19 mouse cellular contexts compared by ENCODE assay signal in genomic region chr2:71180566-71181217, GRCm38 (mm10). TPM values are rescaled to one million over a fixed set of nuclear protein-coding genes. Genes with fewer than 3 reads are reported as not detected.
DNase-seq lines count a peak whose midpoint lies in the region; ATAC-seq and TF ChIP-seq lines count a peak whose summit lies in the region.
"Had no signal": no experiment of that assay in that cellular context is flagged by ENCODE, and none has a peak within 500 bp of the region (broad histone marks: within the 10 kb centered on the region; RNA-seq: fewer than 3 reads in every experiment).

No protein-coding gene starts in this region.

- no peaks in the 10 kb centered on the region for H3K36me3 ChIP-seq in kidney, postnatal 0 days (ENCODE audit: insufficient read depth, low read length)
- no peaks in the 10 kb centered on the region for H3K36me3 ChIP-seq in kidney, adult 2 months (ENCODE audit: control insufficient read depth, insufficient read depth, low read length)
- H3K36me3 ChIP-seq in ES-E14 (ENCODE audit: control insufficient read depth, insufficient read depth, low read length, poor library complexity, severe bottlenecking): no peaks in the 10 kb centered on the region
- H3K36me3 ChIP-seq in embryonic facial prominence, embryonic 12.5 days: no peaks in the 10 kb centered on the region
- H3K36me3 ChIP-seq in limb, embryonic 15.5 days: no peaks in the 10 kb centered on the region
- no peaks in the 10 kb centered on the region for H3K36me3 ChIP-seq in neural tube, embryonic 15.5 days
- H3K36me3 ChIP-seq: hindbrain, embryonic 10.5 days; midbrain, embryonic 10.5 days had no signal

- no peak for TF ChIP-seq POLR2A in kidney, adult 2 months (IDR thresholded peaks at IDR 0.05; ENCODE audit: low read depth, low read length)

- H3K4me3 ChIP-seq in kidney, postnatal 0 days (replicated peaks; ENCODE audit: low read depth, low read length): no peak overlapping the region
- no peak overlapping the region for H3K4me3 ChIP-seq in kidney, adult 2 months (ENCODE audit: insufficient read depth, low read depth, low read length)
- peak overlapping the region in 1 of 2 experiments; percentile 1; a peak in 1 of 4 replicates for H3K4me3 ChIP-seq in ES-E14 (ENCODE audit: insufficient read depth in 1 of 2, low read depth in 1 of 2, low read length in 2 of 2, poor library complexity in 1 of 2, severe bottlenecking in 1 of 2)
- H3K4me3 ChIP-seq in embryonic facial prominence, embryonic 12.5 days: no peak overlapping the region
- no peak overlapping the region for H3K4me3 ChIP-seq in limb, embryonic 15.5 days
- no peak overlapping the region for H3K4me3 ChIP-seq in neural tube, embryonic 15.5 days (replicated peaks)
- H3K4me3 ChIP-seq: gastrocnemius, adult 2 months; hindbrain, embryonic 10.5 days; left cerebral cortex, adult 2 months; midbrain, embryonic 10.5 days had no signal

- no peak for TF ChIP-seq CTCF in kidney, postnatal 0 days (IDR thresholded peaks at IDR 0.05; ENCODE audit: low read depth)
- TF ChIP-seq CTCF in kidney, adult 2 months (conservative IDR thresholded peaks at IDR 0.05; ENCODE audit: insufficient read depth, insufficient read length, low read depth, low read length): no peak

- in situ Hi-C loops in ES-E14 (cut with MboI; ENCODE audit: low sequenced_read_pairs in 2 of 2, unreplicated experiment in 2 of 2): no loop called here

- H3K4me1 ChIP-seq in kidney, postnatal 0 days (replicated peaks; ENCODE audit: insufficient read depth, low read length): no peaks in the 10 kb centered on the region
- H3K4me1 ChIP-seq in kidney, adult 2 months (ENCODE audit: control insufficient read depth, insufficient read depth, low read length): no peaks in the 10 kb centered on the region
- peaks cover 0 to 11% of the 10 kb centered on the region in 2 experiments; a peak in 2 of 4 replicates for H3K4me1 ChIP-seq in ES-E14 (ENCODE audit: control insufficient read depth in 2 of 2, insufficient read depth in 2 of 2, low read length in 2 of 2, poor library complexity in 1 of 2)
- peaks cover 8% of the 10 kb centered on the region; the same call in 1 of the 2 replicates for H3K4me1 ChIP-seq in embryonic facial prominence, embryonic 12.5 days
- 0 out of 2 replicates have a peak, but pooled peaks cover 4% of the 10 kb centered on the region for H3K4me1 ChIP-seq in limb, embryonic 15.5 days
- no peaks in the 10 kb centered on the region for H3K4me1 ChIP-seq in neural tube, embryonic 15.5 days
- H3K4me1 ChIP-seq: hindbrain, embryonic 10.5 days; midbrain, embryonic 10.5 days had no signal

- H3K27me3 ChIP-seq in kidney, postnatal 0 days (ENCODE audit: insufficient read depth, low read length): no peaks in the 10 kb centered on the region
- H3K27me3 ChIP-seq in kidney, adult 2 months (replicated peaks; ENCODE audit: control insufficient read depth, insufficient read depth, low read length): no peaks in the 10 kb centered on the region
- H3K27me3 ChIP-seq in embryonic facial prominence, embryonic 12.5 days: no peaks in the 10 kb centered on the region
- H3K27me3 ChIP-seq in limb, embryonic 15.5 days: no peaks in the 10 kb centered on the region
- H3K27me3 ChIP-seq in neural tube, embryonic 15.5 days (replicated peaks): no peaks in the 10 kb centered on the region

- peak; percentile 18 for DNase-seq in kidney, postnatal 0 days (ENCODE audit: low spot score)
- DNase-seq in kidney, adult 2 months: no peak
- peak; percentile 48 for DNase-seq in ES-E14 (ENCODE audit: low read depth, low spot score)
- DNase-seq in thymus, postnatal 25 days: no peak
- DNase-seq: adrenal gland, postnatal 14 days; cerebellum, adult 18-20 months; gastrocnemius, adult 2 months; heart, adult 18-20 months; kidney, postnatal 10 days; lung, adult 2 months; lung, postnatal 4 days; thymus, adult 18-20 months had no signal

- no peak overlapping the region for H3K9ac ChIP-seq in kidney, postnatal 0 days (ENCODE audit: low read depth, low read length)
- no peak overlapping the region for H3K9ac ChIP-seq in ES-E14 (ENCODE audit: insufficient read depth, low read depth, low read length, poor library complexity, severe bottlenecking)
- no peak overlapping the region for H3K9ac ChIP-seq in embryonic facial prominence, embryonic 12.5 days
- no peak overlapping the region for H3K9ac ChIP-seq in limb, embryonic 15.5 days
- no peak overlapping the region for H3K9ac ChIP-seq in neural tube, embryonic 15.5 days (replicated peaks)

- H3K9me3 ChIP-seq in kidney, postnatal 0 days (replicated peaks; ENCODE audit: low read length): no peaks in the 10 kb centered on the region
- no peaks in the 10 kb centered on the region for H3K9me3 ChIP-seq in ES-E14 (ENCODE audit: control insufficient read depth, insufficient read depth, low read depth, low read length)
- H3K9me3 ChIP-seq in embryonic facial prominence, embryonic 12.5 days: no peaks in the 10 kb centered on the region
- no peaks in the 10 kb centered on the region for H3K9me3 ChIP-seq in limb, embryonic 15.5 days
- no peaks in the 10 kb centered on the region for H3K9me3 ChIP-seq in neural tube, embryonic 15.5 days (replicated peaks)
- H3K9me3 ChIP-seq: hindbrain, embryonic 10.5 days; midbrain, embryonic 10.5 days had no signal

- WGBS in kidney, postnatal 0 days: 39% methylated on average over 8 of the region's 8 CpGs
- 45% methylated on average over 8 of the region's 8 CpGs for WGBS in kidney, adult 2 months
- 40% methylated on average over 8 of the region's 8 CpGs for WGBS in embryonic facial prominence, embryonic 12.5 days
- 27% methylated on average over 8 of the region's 8 CpGs for WGBS in limb, embryonic 15.5 days
- WGBS in neural tube, embryonic 15.5 days: 71% methylated on average over 8 of the region's 8 CpGs

- no peak for ATAC-seq in kidney, postnatal 0 days (replicated peaks; ENCODE audit: low FRiP score, low read depth)
- ATAC-seq in embryonic facial prominence, embryonic 12.5 days (ENCODE audit: insufficient number of reproducible peaks, insufficient read depth, low FRiP score, low TSS enrichment): peak; percentile 47; the same call in 1 of the 2 replicates
- no peak for ATAC-seq in limb, embryonic 15.5 days (ENCODE audit: insufficient number of reproducible peaks, low FRiP score, low TSS enrichment, low read depth)
- no peak for ATAC-seq in neural tube, embryonic 15.5 days (ENCODE audit: low FRiP score)
- ATAC-seq: forebrain, embryonic 16.5 days had no signal

- no peak overlapping the region for H3K27ac ChIP-seq in kidney, postnatal 0 days
- no peak overlapping the region for H3K27ac ChIP-seq in kidney, adult 2 months (ENCODE audit: insufficient read depth, low read depth, low read length)
- H3K27ac ChIP-seq in ES-E14 (ENCODE audit: insufficient read depth, low read depth, low read length, poor library complexity, severe bottlenecking): no peak overlapping the region
- 0 out of 2 replicates have a peak overlapping the region, but pooled peaks have one; percentile 36 for H3K27ac ChIP-seq in embryonic facial prominence, embryonic 12.5 days
- H3K27ac ChIP-seq in limb, embryonic 15.5 days: no peak overlapping the region
- no peak overlapping the region for H3K27ac ChIP-seq in neural tube, embryonic 15.5 days (replicated peaks)
- H3K27ac ChIP-seq: gastrocnemius, adult 2 months; hindbrain, embryonic 10.5 days; left cerebral cortex, adult 2 months; midbrain, embryonic 10.5 days had no signal

- H3K4me2 ChIP-seq in kidney, postnatal 0 days (ENCODE audit: low read length): no peak overlapping the region
- H3K4me2 ChIP-seq in embryonic facial prominence, embryonic 12.5 days (replicated peaks): no peak overlapping the region
- H3K4me2 ChIP-seq in limb, embryonic 15.5 days: peak overlapping the region; percentile 6; the same call in 1 of the 2 replicates
- H3K4me2 ChIP-seq in neural tube, embryonic 15.5 days: no peak overlapping the region

TF ChIP-seq in ES-E14, 5 proteins besides CTCF, POLR2A, EP300 and RAD21:
- TF ChIP-seq HCFC1 (IDR thresholded peaks at IDR 0.05; ENCODE audit: borderline replicate concordance, insufficient read depth, low read length) (no peak), MAFK (IDR thresholded peaks at IDR 0.05; ENCODE audit: insufficient read depth, low read depth, low read length) (no peak), ZNF384 (IDR thresholded peaks at IDR 0.05; ENCODE audit: low read depth, low read length) (no peak), CHD2 (IDR thresholded peaks at IDR 0.05; ENCODE audit: low read depth, low read length) (no peak)

RNA-seq across cellular contexts. Expression of gene Dync1i2, which starts 30.8 kb away (rescaled TPM):
- polyA plus RNA-seq in kidney, postnatal 0 days (2015; fragmentation: Nextera tagmentation; extraction: Ambion mirVana): 80.9 and 88.8 TPM in 2 replicates
- polyA plus RNA-seq in kidney, adult 2 months (2012; rRNA removed): 17.5 and 28.8 TPM in 2 replicates
- total RNA-seq in ES-E14 (2012; rRNA removed): 27.4 and 38.6 TPM in 2 replicates
- polyA plus RNA-seq in embryonic facial prominence, embryonic 12.5 days (2016; fragmentation: Nextera tagmentation; extraction: Ambion mirVana): 117 and 118 TPM in 2 replicates
- polyA plus RNA-seq in limb, embryonic 15.5 days (2015; fragmentation: Nextera tagmentation; extraction: Ambion mirVana): 81.3 and 81.6 TPM in 2 replicates
- polyA plus RNA-seq in neural tube, embryonic 15.5 days (2015; fragmentation: Nextera tagmentation; extraction: Ambion mirVana): 144 and 163 TPM in 2 replicates

Comparison
In these comparisons a context has a peak if more than half of its experiments do, and no peak if none do; other contexts are left out.
1. DNase-seq: peak in kidney, postnatal 0 days (single experiment) and ES-E14 (single experiment); none in kidney, adult 2 months (single experiment) and thymus, postnatal 25 days (single experiment).